Mouse (Mus musculus) liver, adult 2 months (tissue): ENCODE measurements around the gene Stab1. TPM values are rescaled to one million over a fixed set of nuclear protein-coding genes. Genes with fewer than 3 reads are reported as not detected.

Experiments used
- DNase-seq: peaks from one replicate; pipeline ENCODE4 v3.0.0-alpha.2; 2011; ENCODE audit warnings: low read depth, low spot score; ENCODE audit errors: extremely low read depth
- H3K27ac ChIP-seq: fragments of 200-500 bp; replicated peaks from 2 replicates; pipeline ENCODE4 v1.5.1; 2012; ENCODE audit warnings: low read depth, mild to moderate bottlenecking, control low read depth, inconsistent platforms, low read length; ENCODE audit not compliant: insufficient read depth
- H3K27me3 ChIP-seq: fragments of 200-500 bp; 2 replicates; pipeline ENCODE4 v1.6.1; 2012; ENCODE audit warnings: mild to moderate bottlenecking, moderate library complexity, low read length, inconsistent platforms; ENCODE audit not compliant: control insufficient read depth, insufficient read depth
- H3K36me3 ChIP-seq: fragments of 200-500 bp; 2 replicates; pipeline ENCODE4 v1.6.1; 2012; ENCODE audit warnings: low read length, inconsistent platforms; ENCODE audit not compliant: control insufficient read depth, insufficient read depth
- H3K4me1 ChIP-seq: fragments of 200-500 bp; 2 replicates; pipeline ENCODE4 v1.6.1; 2011; ENCODE audit warnings: low read length; ENCODE audit not compliant: control insufficient read depth, insufficient read depth
- H3K4me3 ChIP-seq: fragments of 200-500 bp; 2 replicates; pipeline ENCODE4 v1.5.1; 2011; ENCODE audit warnings: low read depth, mild to moderate bottlenecking, control low read depth, low read length, moderate library complexity; ENCODE audit not compliant: insufficient read depth
- H3K79me2 ChIP-seq: fragments of 200-500 bp; 2 replicates; pipeline ENCODE4 v1.6.1; 2012; ENCODE audit warnings: inconsistent platforms, mild to moderate bottlenecking, low read length, moderate library complexity; ENCODE audit not compliant: control insufficient read depth, insufficient read depth
- H3K9ac ChIP-seq: fragments of 200-500 bp; 2 replicates; pipeline ENCODE4 v1.6.1; 2012; ENCODE audit warnings: low read depth, mild to moderate bottlenecking, control low read depth, inconsistent platforms, low read length
- CTCF ChIP-seq: fragments of 200-500 bp; IDR thresholded peaks from 2 replicates; pipeline ENCODE4 v1.5.1; 2011; ENCODE audit warnings: low read depth, low read length, control low read depth
- POLR2A ChIP-seq: fragments of 200-500 bp; IDR thresholded peaks from 2 replicates; pipeline ENCODE4 v1.6.1; 2011; ENCODE audit warnings: low read length, control low read depth; ENCODE audit not compliant: insufficient read depth; ENCODE audit errors: extremely low read depth
- WGBS: fragments of 180-500 bp; shearing (Covaris S2); methylation state at CpG from one replicate; pipeline ENCODE4 v1.1.7; 2018; 5-methylcytosine and 5-hydroxymethylcytosine counted together
- polyA plus RNA-seq: library from polyadenylated mRNA; depleted of rRNA; stranded (reverse); fragments of >200 nt; gene quantifications from 2 replicates; pipeline ENCODE4 v1.2.3, GENCODE M21; 2012
- total RNA-seq: library from RNA; depleted of rRNA; stranded (reverse); fragments of >200 nt; gene quantifications from 2 replicates; pipeline ENCODE4 v1.2.3, GENCODE M21; 2014

The Stab1 gene
- total and polyA plus RNA-seq, 2 experiments: 27.0 to 52.3 TPM

DNA sequence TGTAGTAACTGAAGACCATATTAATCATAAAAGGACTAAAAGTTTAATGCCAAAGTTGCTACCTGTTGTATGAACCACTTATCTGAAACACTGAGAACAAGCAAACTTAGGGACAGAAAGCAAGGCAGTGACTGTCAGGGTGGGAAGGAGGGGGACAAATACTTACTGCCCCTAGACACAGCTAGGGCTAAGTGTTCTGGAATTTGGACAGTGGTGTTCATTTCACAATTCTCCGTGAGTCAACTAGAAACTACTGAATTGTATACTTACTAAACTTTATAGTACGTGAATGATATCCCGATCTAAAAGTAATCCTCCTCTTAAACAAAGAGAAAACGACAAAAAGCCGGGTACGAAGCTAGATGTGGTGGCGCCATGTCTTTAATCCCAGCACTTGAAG is 31.2 kb upstream of the Stab1 start:
- Histone ChIP-seq H3K4me1 (peaks cover 14% of the 10 kb centered on the region), H3K27ac (no peak overlapping the region), H3K4me3 (no peak overlapping the region), H3K79me2 (peaks cover 6% of the 10 kb centered on the region; the same call in 1 of the 2 replicates), H3K27me3 (no peaks in the 10 kb centered on the region), H3K9ac (no peak overlapping the region), H3K36me3 (peaks cover 34% of the 10 kb centered on the region)
- WGBS: 70% methylated on average over 7 of the region's 7 CpGs
- no peak for DNase-seq
- TF ChIP-seq CTCF (no peak), POLR2A (no peak)

DNA sequence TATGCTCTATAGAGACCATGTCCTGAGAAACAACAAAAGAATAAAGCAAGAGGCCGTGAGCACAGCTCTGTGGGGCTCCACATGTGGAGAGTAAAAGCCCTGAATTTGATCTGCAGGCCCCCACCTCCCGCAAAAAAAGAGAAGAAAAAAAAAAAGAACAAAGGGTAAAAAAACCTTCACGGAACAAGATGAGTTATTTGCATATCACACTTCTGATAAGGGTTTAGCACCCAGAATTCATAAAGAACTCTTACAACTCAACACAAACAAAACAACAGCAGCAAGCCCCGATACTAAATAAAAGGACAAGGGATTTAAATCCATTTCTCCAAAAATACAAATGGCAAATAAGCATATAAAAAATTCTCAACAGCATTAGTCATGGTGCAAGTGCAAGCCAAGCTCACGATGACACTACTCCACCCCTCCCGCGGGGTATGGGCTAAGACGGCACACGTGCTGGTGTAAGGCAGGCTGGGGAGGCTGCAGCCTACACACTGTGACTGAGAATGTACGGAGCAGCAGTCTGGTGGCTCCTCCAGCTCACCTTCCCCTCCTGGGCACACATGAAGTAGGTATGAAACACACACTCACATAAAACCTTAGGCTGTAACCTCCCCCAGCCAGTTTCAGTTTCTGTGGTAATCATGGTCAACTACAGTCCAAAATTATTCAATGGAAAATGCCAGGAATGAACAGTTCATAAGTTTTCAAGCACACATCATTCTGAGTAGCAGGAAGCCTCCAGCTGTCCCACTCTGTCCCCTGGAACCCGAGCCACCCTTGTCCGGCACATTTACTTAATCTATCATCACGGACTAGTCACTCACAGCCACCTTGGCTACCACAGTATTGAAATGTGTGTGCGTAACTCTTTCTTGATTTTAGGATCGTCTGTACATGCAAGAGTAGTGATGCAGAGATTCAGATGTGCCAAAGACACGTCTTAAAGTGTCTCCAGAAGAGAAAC is 29.4 kb upstream of the Stab1 start:
- Histone ChIP-seq H3K27ac (0 out of 2 replicates have a peak overlapping the region, but pooled peaks have one; percentile 10), H3K27me3 (no peaks in the 10 kb centered on the region), H3K36me3 (peaks cover 28% of the 10 kb centered on the region), H3K79me2 (no peaks in the 10 kb centered on the region; the same call in 1 of the 2 replicates), H3K9ac (no peak overlapping the region), H3K4me3 (no peak overlapping the region; the same call in 1 of the 2 replicates), H3K4me1 (peaks cover 23% of the 10 kb centered on the region)
- WGBS: 68% methylated on average over 16 of the region's 16 CpGs
- DNase-seq: no peak
- TF ChIP-seq CTCF: no peak
- no peak for TF ChIP-seq POLR2A

DNA sequence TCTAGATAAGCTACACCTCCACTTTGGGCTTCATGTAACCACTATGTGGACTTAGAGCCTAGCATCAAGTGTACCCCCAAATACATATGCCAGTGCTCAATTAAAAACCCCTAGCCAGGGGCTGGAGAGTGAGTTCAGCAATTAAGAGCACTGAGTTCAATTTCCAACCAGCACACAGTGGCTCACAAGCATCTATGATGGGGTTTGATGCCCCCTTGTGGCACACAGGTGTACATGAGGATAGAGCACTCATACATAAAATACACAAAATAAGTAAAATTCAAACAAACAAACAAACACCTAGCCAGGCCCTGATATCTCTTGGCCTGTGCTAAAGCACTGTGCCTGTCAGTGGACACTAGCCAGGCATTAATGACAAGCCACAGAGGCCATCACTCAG is 27.5 kb upstream of the Stab1 start:
- no peak overlapping the region for H3K9ac ChIP-seq
- TF ChIP-seq CTCF: peak; percentile 58
- no peak for TF ChIP-seq POLR2A
- H3K79me2 ChIP-seq: peaks cover 5% of the 10 kb centered on the region; the same call in 1 of the 2 replicates
- peaks cover 20% of the 10 kb centered on the region for H3K36me3 ChIP-seq
- H3K4me1 ChIP-seq: peaks cover 23% of the 10 kb centered on the region
- H3K4me3 ChIP-seq: no peak overlapping the region
- peak; percentile 58 for DNase-seq
- H3K27ac ChIP-seq: peak overlapping the region; percentile 33
- no peaks in the 10 kb centered on the region for H3K27me3 ChIP-seq

DNA sequence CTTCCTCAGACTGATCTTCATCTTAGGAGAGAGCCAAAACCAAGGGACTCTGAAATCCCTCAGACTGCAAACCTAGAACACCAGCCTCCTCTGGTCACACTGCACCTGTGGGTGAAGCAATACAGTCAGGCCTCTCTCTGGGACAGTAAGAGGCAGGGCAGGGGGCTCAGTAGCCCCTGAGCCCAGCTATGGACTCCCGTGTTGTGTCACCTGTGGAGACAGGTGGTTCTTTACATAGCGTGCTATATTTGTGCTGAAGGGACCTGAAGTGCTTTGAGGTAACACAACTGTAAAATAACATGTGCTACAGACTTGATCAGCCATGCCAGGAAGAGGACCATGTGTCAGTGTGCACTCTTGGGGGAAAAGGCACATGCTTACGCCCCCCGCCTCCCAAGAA is 27.1 kb upstream of the Stab1 start:
- no peak for DNase-seq
- Histone ChIP-seq H3K27me3 (no peaks in the 10 kb centered on the region), H3K4me1 (peaks cover 23% of the 10 kb centered on the region), H3K27ac (peak overlapping the region; percentile 33), H3K4me3 (no peak overlapping the region), H3K36me3 (peaks cover 21% of the 10 kb centered on the region), H3K9ac (no peak overlapping the region), H3K79me2 (peaks cover 5% of the 10 kb centered on the region; the same call in 1 of the 2 replicates)
- WGBS: 80% methylated on average over 4 of the region's 4 CpGs
- TF ChIP-seq CTCF: no peak
- TF ChIP-seq POLR2A: no peak

DNA sequence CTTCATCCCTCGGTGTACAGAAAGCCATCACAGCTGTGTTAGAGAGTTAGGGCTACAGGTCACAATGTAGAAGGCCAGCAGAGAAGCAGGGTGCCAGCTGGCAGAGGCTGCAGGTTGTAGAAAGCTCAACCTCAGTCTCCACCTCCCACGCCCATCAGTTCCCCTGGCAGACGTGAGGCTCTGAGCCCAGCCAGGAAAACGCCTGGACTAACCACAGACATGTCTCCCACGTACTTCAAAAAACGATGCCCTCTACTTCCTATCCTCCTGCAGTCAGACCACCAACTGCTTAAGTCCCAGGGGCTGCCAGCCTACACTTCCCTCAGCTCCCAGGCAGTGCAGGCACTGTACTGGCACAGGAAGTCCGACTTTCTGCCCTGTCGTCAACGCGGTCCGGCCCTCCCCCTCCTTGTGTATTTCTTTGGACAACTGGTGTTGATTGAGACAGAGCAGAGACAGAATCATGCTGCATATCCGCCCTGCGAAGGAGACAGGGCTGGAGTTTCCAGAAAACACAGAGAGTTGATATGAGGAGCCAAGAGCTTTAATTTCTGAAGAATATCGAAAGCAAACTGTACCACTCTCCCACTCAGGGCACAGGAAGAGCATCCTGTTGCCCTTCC is 26.6 kb upstream of the Stab1 start:
- no peak for TF ChIP-seq POLR2A
- no peak for TF ChIP-seq CTCF
- Histone ChIP-seq H3K9ac (peak overlapping the region; percentile 1; the same call in 1 of the 2 replicates), H3K27ac (peak overlapping the region; percentile 33), H3K4me3 (no peak overlapping the region), H3K4me1 (peaks cover 23% of the 10 kb centered on the region), H3K36me3 (peaks cover 25% of the 10 kb centered on the region), H3K27me3 (no peaks in the 10 kb centered on the region), H3K79me2 (peaks cover 5% of the 10 kb centered on the region; the same call in 1 of the 2 replicates)
- 8% methylated on average over 14 of the region's 14 CpGs for WGBS
- peak; percentile 95 for DNase-seq
